Mouse (Mus musculus) liver, embryonic 11.5 days (tissue): ENCODE results near the gene Igsf8. TPM values are rescaled to one million over a fixed set of nuclear protein-coding genes. Genes with fewer than 3 reads are reported as not detected.

Experiments used
- ATAC-seq: fragments of 200-750 bp; cut with Nextera tagmentation; replicated peaks from 2 replicates; pipeline ENCODE4 v1.8.0; 2017; ENCODE audit warnings: moderate number of reproducible peaks, mild to moderate bottlenecking, moderate TSS enrichment, moderate library complexity; ENCODE audit not compliant: low FRiP score
- DNase-seq: peaks from one replicate; pipeline ENCODE4 v3.0.0-alpha.2; 2017; ENCODE audit warnings: low spot score
- H3K27ac ChIP-seq: fragments of 300-500 bp; sonication (generic); 2 replicates; pipeline ENCODE4 v1.5.1; 2014; ENCODE audit warnings: mild to moderate bottlenecking, low read depth, low read length, control low read depth
- H3K27me3 ChIP-seq: fragments of 300-500 bp; sonication (generic); replicated peaks from 2 replicates; pipeline ENCODE4 v1.6.1; 2014; ENCODE audit warnings: low read length, mixed read lengths; ENCODE audit not compliant: control insufficient read depth, insufficient read depth
- H3K36me3 ChIP-seq: fragments of 300-500 bp; sonication (generic); 2 replicates; pipeline ENCODE4 v1.6.1; 2014; ENCODE audit warnings: mild to moderate bottlenecking, low read length, moderate library complexity, mixed read lengths; ENCODE audit not compliant: control insufficient read depth, insufficient read depth
- H3K4me1 ChIP-seq: fragments of 300-500 bp; sonication (generic); replicated peaks from 2 replicates; pipeline ENCODE4 v1.6.1; 2014; ENCODE audit warnings: low read length, mixed read lengths; ENCODE audit not compliant: control insufficient read depth, insufficient read depth
- H3K4me2 ChIP-seq: fragments of 300-500 bp; sonication (generic); 2 replicates; pipeline ENCODE4 v1.6.1; 2014; ENCODE audit warnings: mild to moderate bottlenecking, control low read depth, moderate library complexity
- H3K4me3 ChIP-seq: fragments of 300-500 bp; sonication (generic); 2 replicates; pipeline ENCODE4 v1.5.1; 2014; ENCODE audit warnings: low read depth, low read length, control low read depth
- H3K9ac ChIP-seq: fragments of 300-500 bp; sonication (generic); 2 replicates; pipeline ENCODE4 v1.6.1; 2014; ENCODE audit warnings: low read depth, low read length, control low read depth
- H3K9me3 ChIP-seq: fragments of 300-500 bp; sonication (generic); 2 replicates; pipeline ENCODE4 v1.6.1; 2016; ENCODE audit warnings: low read length, inconsistent platforms, mixed read lengths; ENCODE audit not compliant: control insufficient read depth
- WGBS: fragments of 180-500 bp; shearing (Covaris S2); extraction: QIAGEN DNeasy Blood & Tissue Kit; methylation state at CpG from one replicate; pipeline ENCODE4 v1.1.7; 2014; 5-methylcytosine and 5-hydroxymethylcytosine counted together
- polyA plus RNA-seq: library from polyadenylated mRNA; unstranded; fragments of >200 nt; fragmentation: Nextera tagmentation; extraction: Ambion mirVana; gene quantifications from 2 replicates; pipeline ENCODE4 v1.2.1, GENCODE M21; 2014

The Igsf8 gene
- polyA plus RNA-seq, 1 experiment from 2014 or later, result 32.9 TPM

DNA sequence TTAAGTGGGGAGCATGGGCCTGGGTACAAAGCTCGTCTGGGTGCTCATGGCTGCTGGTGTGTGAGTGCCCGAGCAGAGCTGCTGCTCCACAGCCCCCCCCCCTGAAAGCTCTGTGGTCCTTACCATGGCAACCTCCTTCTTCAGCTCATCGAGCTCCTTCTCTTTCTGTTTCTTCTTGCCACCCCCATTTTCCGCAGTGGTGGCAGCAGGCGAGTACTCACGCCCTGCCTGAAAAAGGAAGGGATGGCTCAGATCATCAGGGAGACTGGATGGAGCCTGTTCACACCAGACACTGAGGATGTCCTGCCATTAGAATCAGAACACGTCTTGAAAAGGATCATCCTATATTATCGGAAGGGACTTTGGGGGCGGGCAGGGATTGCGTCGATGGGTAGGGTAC is 32.0 kb downstream of the Igsf8 start:
- no peak overlapping the region for H3K9ac ChIP-seq
- H3K36me3 ChIP-seq, result no peaks in the 10 kb centered on the region
- H3K9me3 ChIP-seq, result no peaks in the 10 kb centered on the region
- 82% methylated on average over 11 of the region's 11 CpGs for WGBS
- H3K4me3 ChIP-seq, result no peak overlapping the region
- peaks cover 8% of the 10 kb centered on the region; the same call in 1 of the 2 replicates for H3K4me1 ChIP-seq
- ATAC-seq, result no peak
- no peak overlapping the region for H3K4me2 ChIP-seq
- DNase-seq, result no peak
- H3K27me3 ChIP-seq, result peaks cover 23% of the 10 kb centered on the region
- H3K27ac ChIP-seq, result no peak overlapping the region

DNA sequence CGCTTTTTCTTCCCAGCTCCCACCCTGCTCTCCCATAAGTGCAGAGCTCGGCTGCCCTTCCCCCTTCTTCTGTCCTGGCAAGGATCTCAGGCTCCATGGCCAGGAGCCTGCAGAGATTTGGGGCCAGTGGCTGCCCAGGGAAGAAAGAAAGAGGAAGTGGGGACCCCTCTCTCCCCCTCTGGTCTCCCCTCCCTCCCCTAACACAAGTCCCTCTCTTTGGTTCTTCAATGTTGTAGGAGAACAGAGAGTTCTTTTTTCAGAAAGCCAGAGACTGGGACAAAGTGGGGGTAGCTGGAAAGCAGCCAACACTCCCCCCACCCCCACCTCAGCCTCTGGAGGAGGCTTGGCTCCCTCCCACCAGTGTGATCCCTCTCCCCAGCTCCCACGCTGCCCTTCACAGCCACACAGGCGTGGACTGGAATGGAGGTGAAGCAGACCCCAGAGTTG is 34.3 kb downstream of the Igsf8 start:
- no peak overlapping the region for H3K4me3 ChIP-seq
- H3K9ac ChIP-seq, result no peak overlapping the region
- no peak for ATAC-seq
- no peaks in the 10 kb centered on the region for H3K9me3 ChIP-seq
- H3K27me3 ChIP-seq, result peaks cover 46% of the 10 kb centered on the region
- H3K4me2 ChIP-seq, result no peak overlapping the region
- no peak overlapping the region for H3K27ac ChIP-seq
- peaks cover 8% of the 10 kb centered on the region; the same call in 1 of the 2 replicates for H3K4me1 ChIP-seq
- 45% methylated on average over 4 of the region's 4 CpGs for WGBS
- no peaks in the 10 kb centered on the region for H3K36me3 ChIP-seq
- DNase-seq, result no peak

DNA sequence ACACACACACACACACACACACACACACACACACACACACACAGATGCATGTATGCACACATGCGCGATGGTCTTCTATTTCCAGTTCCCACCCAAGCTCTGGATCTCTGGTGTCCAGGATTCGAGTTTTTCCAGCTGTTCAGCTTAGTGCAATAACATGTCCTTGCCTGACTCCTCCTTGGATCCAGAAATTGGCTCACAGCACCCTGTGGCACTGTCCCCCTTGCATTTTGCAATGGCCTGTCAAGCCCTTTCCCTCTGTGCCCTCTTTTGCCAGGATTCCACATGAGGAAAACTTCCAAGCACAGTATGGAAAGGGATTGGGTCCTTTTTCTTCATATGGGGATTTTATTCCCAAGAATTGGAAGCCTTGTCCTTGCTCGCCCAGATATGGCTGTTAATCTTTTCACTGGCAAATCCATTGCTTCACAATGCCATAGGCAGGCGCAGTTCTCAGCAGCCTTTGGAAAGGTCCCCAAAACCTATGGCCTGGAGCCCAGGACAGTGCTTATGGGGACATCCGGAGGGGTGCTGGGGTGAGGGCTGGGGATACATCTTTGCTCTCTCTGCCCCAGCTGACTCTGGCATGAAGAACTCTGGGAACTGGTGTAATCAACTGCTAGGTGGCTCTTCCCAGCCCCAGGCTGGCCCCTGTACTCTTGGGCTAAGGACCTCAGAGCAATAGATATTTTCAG is 35.5 kb downstream of the Igsf8 start:
- peaks cover 8% of the 10 kb centered on the region; the same call in 1 of the 2 replicates for H3K4me1 ChIP-seq
- no peak overlapping the region for H3K4me2 ChIP-seq
- DNase-seq, result no peak
- H3K27ac ChIP-seq, result no peak overlapping the region
- WGBS, result 74% methylated on average over 6 of the region's 6 CpGs
- no peaks in the 10 kb centered on the region for H3K9me3 ChIP-seq
- H3K9ac ChIP-seq, result no peak overlapping the region
- H3K4me3 ChIP-seq, result no peak overlapping the region
- H3K27me3 ChIP-seq, result peaks cover 47% of the 10 kb centered on the region
- no peak for ATAC-seq
- H3K36me3 ChIP-seq, result no peaks in the 10 kb centered on the region

DNA sequence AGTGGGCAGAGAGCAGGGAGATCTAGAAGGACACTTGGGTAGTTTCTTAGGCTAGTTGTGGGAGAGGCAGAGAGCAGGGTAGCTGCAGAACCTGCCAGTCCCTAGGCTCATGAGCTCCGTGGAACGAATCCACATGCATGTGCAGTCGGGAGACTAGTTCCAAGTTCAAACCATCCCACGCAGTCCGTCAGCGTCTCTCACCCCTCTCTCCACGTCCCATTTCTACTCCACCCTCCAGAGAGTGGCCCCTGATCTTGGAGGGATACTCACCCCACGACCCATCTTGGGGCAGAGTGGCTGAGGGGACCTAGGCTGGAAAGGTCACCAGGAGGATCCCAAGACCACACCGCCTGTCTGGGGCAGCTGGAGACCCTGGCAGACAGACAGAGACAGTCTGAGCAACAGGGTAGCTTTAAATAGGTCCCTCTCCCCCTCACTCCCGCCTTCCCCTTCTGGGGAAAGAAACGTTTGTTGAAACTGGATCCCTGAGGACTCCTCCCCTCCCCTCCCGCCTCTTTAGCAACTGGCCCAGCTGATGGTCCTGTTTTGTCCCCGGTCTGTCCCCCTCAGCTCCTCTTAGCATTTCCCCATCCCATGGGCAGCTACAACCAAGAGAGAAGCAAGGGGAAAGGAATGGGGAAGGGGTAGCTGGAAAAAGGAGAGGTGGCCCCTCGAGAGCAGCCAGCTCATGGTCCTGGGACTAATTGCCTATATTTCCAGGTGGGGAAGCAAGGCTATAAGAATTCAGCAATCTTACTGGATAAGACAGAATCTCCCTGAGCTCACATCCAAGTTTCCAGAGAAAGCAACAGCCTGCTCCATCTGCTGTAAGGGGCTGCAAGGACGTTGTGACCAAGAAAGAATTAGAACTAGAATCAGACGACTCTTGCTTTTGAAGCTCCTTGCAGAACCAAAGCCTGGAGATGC is 36.4 kb downstream of the Igsf8 start, which contains the start of gene Atp1a2:
Gene Atp1a2, minus strand, starts transcription at position 454 of the 927 bp plus-strand sequence.
- no peak for DNase-seq
- H3K9ac ChIP-seq, result no peak within 1 kb of the TSS
- H3K27ac ChIP-seq, result no peak within 1 kb of the TSS
- no peaks in the 10 kb centered on the region for H3K9me3 ChIP-seq
- no peak for ATAC-seq
- no peaks in the 10 kb centered on the region for H3K36me3 ChIP-seq
- H3K4me1 ChIP-seq, result peaks cover 9% of the 10 kb centered on the region
- H3K27me3 ChIP-seq, result peaks cover 49% of the 10 kb centered on the region
- 0 out of 2 replicates have a peak within 1 kb of the TSS, but pooled peaks have one; percentile 8 for H3K4me2 ChIP-seq
- 12% methylated on average over 16 of the region's 16 CpGs for WGBS
- H3K4me3 ChIP-seq, result no peak within 1 kb of the TSS

DNA sequence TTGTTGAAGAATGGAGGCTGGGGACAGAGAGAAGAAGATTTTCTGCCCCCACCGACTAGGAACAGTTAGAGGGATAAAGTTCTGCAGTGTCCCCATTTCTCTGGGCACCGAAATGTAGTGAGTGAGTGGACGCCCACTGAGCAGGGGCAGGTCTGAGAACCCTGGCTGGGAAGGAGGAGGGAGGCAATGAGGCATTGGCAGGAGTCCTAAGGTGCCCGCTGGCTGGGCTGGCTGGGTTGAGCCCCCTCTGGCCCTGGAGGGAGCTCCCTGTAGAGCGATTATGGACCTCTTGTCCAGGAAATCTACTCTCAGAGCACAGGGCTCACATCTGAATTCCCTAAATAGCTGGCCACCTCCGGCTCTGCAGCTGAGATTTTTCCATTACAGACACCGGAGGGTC is 38.1 kb downstream of the Igsf8 start:
- no peak for DNase-seq
- Histone ChIP-seq H3K4me2 (no peak overlapping the region), H3K4me3 (no peak overlapping the region), H3K27ac (no peak overlapping the region), H3K4me1 (peaks cover 19% of the 10 kb centered on the region), H3K36me3 (no peaks in the 10 kb centered on the region), H3K9ac (no peak overlapping the region), H3K9me3 (no peaks in the 10 kb centered on the region), H3K27me3 (peaks cover 53% of the 10 kb centered on the region)
- ATAC-seq, result no peak
- WGBS, result 64% methylated on average over 7 of the region's 7 CpGs

DNA sequence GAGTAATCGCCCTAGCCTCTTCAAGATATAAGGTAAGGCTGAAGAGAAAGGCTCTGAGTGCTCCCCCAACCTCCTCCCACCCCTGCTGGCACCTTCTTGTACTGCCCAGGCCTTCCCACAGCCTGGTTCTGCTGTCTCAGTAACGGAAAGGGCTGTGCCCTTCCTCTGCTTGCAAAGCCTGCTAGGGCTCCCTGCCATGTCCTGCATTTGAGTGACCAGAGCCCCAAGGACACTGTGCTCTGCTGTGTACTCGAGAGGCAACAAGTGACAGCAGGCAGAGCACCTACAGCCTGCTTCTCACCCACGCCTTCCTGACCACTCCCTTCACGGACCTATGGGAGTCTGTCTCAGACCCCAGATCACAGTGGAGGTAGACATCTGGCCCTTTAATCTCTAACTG is 38.8 kb downstream of the Igsf8 start:
- WGBS, result 55% methylated on average over 5 of the region's 5 CpGs
- ATAC-seq (no peak), DNase-seq (no peak)

DNA sequence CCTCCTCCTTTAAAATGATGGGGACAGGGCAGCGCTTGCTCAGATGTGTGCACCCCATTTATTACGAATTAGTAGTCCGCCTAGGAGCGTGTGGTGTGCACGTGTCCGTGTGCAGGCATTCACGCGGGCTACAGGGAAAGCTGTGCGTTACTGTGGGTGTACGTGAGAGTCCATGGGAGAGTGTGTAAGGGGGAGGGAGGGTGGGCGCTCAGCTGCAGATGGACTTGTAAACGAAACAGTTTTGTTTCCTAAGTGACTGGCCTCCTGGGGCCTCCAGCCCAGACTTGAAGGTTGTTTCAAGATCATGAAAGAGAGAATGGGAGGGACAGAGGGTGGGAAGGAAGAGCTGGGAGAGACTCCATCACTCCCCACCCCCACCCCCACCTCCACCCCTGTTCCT is 39.7 kb downstream of the Igsf8 start:
- DNase-seq (no peak), ATAC-seq (no peak)
- no peaks in the 10 kb centered on the region for H3K36me3 ChIP-seq
- H3K4me1 ChIP-seq, result peaks cover 23% of the 10 kb centered on the region
- 51% methylated on average over 12 of the region's 12 CpGs for WGBS
- H3K9me3 ChIP-seq, result no peaks in the 10 kb centered on the region
- no peak overlapping the region for H3K4me2 ChIP-seq
- H3K27ac ChIP-seq, result no peak overlapping the region
- H3K4me3 ChIP-seq, result no peak overlapping the region
- H3K27me3 ChIP-seq, result peaks cover 50% of the 10 kb centered on the region
- no peak overlapping the region for H3K9ac ChIP-seq

More for the DNA sequence above, 38.8 kb downstream of the Igsf8 start:
- Histone ChIP-seq H3K4me1 (peaks cover 24% of the 10 kb centered on the region), H3K9ac (no peak overlapping the region), H3K27me3 (peaks cover 53% of the 10 kb centered on the region), H3K36me3 (no peaks in the 10 kb centered on the region), H3K4me3 (no peak overlapping the region), H3K27ac (no peak overlapping the region), H3K4me2 (no peak overlapping the region), H3K9me3 (no peaks in the 10 kb centered on the region)

DNA sequence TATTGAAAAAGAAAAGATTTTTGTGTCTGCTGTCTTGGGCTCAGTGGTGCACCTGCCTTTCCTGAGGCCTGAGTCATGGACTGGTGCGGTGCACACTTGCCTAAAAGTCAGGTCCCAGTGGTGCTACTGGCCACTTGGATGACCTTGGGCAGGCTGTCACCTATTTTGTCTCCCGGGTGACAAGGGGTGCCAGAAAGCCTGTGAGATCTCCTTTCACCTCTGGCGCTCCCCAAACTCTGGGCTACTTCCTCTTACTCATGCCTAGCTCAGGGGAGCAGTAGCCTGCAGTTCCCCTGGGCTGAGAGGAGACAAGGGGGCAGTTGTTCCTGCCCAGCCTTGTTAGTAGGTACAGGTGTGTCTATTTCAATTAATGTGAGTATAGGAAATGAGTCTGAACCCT is 40.9 kb downstream of the Igsf8 start:
- no peaks in the 10 kb centered on the region for H3K9me3 ChIP-seq
- no peaks in the 10 kb centered on the region for H3K36me3 ChIP-seq
- peaks cover 20% of the 10 kb centered on the region for H3K4me1 ChIP-seq
- DNase-seq (no peak), ATAC-seq (no peak)
- H3K27ac ChIP-seq, result no peak overlapping the region
- H3K4me2 ChIP-seq, result no peak overlapping the region
- WGBS, result 59% methylated on average over 3 of the region's 3 CpGs
- H3K4me3 ChIP-seq, result no peak overlapping the region
- peaks cover 41% of the 10 kb centered on the region for H3K27me3 ChIP-seq
- no peak overlapping the region for H3K9ac ChIP-seq
